Mouse (Mus musculus) 3134 (cell line): Measurements from ENCODE around the gene Rbms3.

ENCODE experiments used
- DNase-seq: peaks from one replicate; pipeline ENCODE4 v3.0.0-alpha.2; 2011; ENCODE audit warnings: low spot score; ENCODE audit not compliant: insufficient read length; ENCODE audit errors: extremely low read depth

Gene Rbms3

DNA sequence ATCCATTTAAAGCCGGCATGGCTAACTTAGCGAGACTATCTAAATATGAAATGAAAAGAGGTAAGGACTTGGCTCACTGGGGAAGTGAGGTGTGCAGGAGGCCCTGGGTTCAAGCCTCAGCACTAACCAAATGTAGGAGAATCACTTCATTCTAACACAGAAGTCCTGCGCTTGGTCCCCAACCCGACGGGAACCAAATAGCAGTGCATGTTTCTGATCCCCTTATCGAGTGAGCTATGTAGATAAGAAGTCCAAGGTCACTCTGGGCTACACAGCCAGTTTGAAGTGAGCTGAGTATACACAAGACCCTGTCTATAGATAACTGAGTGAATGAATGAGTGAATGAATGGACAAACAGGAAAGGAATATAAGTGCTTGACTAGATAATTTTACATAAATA, 508.1 kb downstream of the Rbms3 start:
- DNase-seq, result no peak

GRCm38 (mm10) chr9:117117181-117117729, 512.5 kb downstream of the Rbms3 start:
- DNase-seq, result no peak

DNA sequence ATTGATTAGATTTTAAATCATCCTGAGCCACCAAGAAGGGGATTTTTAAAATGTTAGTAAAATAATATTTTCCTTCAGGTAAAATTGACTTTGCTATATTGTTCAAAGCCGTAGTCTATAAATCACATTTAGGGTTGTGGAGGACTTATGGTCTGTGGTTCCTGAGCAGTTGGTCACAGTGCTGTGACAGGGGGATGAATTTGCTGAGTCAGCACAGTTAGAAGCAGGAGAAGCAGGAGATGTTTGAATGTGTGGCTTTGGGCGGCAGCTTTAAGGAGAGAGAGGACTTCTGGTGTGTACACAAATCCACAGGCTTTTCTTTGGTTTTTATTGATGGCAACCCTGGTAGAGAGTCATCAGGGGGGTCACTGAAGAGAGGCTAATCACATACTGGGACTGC, 514.1 kb downstream of the Rbms3 start:
- no peak for DNase-seq

DNA sequence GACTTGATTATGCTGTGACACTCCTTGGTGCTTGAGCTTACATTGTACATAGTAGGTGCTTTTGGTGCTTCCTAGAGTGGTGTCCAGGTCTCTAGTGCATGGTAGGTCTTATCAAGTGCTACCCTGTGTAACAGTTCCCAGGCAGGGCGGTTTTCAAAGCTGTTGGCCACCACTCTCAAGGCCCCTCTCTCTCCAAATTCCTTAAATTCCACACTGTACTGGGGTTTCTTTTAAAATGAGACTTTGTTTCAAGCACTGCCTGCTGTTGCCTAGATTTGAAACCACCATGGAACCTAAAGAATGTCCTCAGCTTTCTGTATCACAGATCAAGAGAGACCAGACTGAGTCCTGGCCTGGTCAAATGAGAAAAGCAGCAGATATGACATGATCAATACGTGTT, 516.1 kb downstream of the Rbms3 start:
- DNase-seq, result no peak

- no peak for DNase-seq
Measured at GRCm38 (mm10) chr9:117107926-117108325, 521.8 kb downstream of the Rbms3 start.

DNA sequence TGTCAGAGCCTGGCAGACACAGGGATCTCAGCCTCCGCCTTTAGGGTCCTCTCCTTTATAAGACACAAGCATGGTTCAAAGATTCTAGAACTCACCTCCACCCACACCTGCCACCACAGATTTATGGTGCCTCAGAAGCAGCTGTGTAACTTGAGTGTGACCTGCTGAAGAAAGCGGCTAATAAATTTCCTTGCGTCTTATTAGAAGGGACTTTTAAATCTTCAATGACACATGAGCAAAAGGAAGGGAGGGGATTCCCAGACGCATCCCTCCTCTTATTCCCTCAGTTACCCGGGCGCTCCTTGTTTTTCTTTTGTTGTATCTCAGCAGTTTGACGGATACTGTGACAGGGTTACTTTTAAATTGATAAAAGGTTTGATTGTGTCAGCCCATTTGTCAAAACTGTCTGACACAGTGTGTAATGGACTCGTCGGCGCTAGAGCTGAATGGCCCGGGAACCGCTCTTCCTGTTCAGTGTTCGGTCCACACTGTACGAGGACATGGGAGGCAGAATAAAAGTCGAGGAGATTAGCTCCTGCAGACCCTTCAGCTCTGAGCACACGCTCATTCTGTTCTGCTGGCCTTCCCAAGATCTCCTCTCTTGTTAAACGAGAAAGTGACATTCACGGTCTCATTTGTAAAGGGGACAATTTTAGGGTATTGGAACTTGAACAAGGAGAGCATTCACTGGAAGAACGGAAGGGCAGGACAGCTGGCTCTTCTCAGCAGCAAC, 527.3 kb downstream of the Rbms3 start:
- DNase-seq, result no peak

DNA sequence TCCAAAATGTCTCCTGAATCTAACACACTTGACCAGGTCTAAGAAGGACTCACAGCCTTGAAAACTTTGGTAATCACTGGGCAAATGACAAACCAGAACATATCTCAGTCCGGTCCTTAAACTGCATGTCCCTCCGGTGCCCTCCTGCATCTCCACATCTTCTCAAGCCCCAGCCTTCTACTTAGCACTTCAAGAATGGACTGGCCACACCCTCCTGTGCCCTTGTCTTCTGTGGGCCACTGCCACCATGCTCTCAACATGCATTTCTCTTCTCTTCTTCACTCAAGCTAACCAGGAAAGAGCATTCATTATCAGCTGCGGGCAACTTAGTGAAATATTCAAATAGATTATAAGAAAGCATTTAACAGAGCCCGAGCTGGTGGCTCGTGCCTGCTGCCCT, 529.5 kb downstream of the Rbms3 start:
- DNase-seq, result no peak

GRCm38 (mm10) chr9:117093551-117093950, 536.2 kb downstream of the Rbms3 start:
- DNase-seq, result no peak

GRCm38 (mm10) chr9:117092177-117092555, 537.5 kb downstream of the Rbms3 start:
- no peak for DNase-seq

- DNase-seq, result no peak
Measured at GRCm38 (mm10) chr9:117091253-117092176, 538.2 kb downstream of the Rbms3 start.

DNA sequence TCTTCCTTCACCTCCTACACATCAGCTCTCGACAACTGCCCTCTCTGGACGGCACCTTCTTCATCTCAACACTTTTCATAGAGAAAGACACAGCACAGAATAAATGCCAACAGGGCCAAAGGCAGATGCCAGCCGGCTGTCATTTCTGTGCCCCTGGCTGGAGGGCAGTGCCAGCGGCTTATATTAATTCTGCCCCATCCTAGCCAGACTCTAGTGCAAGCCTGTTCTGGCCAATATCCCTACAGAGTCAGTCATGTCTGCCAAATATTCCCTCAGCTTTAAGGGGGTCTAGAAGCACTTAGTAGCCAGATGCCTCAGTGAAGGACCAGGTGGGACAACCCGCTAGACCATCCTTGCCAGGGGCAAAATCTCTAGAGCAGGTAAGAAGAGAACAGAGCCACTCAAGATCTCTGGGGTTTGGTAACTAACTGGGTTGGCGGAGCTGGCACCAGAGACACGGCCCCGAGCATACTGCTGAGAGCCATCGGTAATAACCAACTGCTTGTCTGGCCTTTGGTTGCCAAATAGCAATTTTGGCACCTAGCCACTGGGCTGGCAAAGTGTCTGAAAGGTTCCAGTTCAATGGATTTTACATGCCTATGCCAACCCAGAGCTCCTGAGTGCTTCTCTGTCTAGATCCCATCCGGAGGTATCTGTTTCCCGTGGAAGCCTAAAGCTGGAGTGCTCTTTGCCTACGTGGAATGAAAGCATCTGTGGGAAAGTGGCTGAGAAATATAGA, 540.1 kb downstream of the Rbms3 start:
- no peak for DNase-seq

GRCm38 (mm10) chr9:117088309-117088708, 541.4 kb downstream of the Rbms3 start:
- no peak for DNase-seq

DNA sequence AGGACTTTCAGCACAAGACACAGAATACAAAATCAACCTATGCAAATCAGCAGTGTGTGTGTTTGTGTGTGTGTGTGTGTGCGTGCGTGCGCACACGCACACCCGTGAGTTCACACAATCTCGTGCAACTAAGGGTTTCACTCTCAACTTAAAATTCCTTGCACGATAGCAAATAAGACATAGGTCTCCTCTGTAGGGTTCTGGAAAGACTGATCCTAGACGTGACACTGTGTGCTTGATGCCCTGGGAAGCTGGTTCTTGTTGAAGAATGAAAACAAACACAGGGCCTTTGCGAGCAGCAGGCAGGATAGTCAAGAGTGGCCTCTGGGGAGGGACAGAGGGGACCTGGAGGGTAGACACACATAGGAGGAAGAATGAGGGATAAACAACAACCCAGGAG, 544.0 kb downstream of the Rbms3 start:
- no peak for DNase-seq

DNA sequence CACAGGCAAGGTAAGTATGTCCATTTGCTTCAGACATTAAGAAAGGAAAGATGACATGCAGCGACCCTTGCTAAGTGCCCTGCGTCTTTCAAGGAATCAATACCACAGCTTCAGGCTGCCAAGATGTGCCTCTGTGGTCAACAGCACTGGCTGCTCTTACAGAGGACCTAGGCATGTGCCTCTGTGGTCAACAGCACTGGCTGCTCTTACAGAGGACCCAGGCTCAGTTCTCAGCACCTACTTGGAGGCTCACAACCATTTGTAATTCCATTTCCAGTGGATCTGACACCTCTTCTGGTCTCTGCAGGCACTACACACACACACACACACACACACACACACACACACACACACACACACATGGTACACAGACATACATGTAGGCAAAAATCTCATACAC, 545.2 kb downstream of the Rbms3 start:
- no peak for DNase-seq

- DNase-seq, result no peak
Measured at GRCm38 (mm10) chr9:117079471-117079870, 550.2 kb downstream of the Rbms3 start.

DNA sequence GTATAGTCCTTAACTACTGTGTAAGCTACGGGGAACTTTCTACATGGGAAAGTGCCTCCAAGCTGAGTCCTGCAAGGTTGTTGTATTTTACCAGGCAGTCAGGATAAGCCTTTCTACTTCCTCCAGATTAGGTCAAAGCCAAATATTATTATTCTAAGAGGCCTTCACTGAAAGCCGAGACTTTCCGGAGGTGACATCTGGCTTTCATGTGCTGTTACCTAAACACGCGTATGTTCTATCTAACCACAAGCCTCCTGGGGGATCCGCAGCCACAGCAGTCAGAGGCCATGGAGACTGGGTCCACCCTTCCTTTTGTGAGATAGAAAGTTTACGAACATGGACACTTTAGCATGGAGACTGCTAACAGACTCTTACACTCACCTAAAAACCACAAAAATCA, 552.2 kb downstream of the Rbms3 start:
- no peak for DNase-seq

DNA sequence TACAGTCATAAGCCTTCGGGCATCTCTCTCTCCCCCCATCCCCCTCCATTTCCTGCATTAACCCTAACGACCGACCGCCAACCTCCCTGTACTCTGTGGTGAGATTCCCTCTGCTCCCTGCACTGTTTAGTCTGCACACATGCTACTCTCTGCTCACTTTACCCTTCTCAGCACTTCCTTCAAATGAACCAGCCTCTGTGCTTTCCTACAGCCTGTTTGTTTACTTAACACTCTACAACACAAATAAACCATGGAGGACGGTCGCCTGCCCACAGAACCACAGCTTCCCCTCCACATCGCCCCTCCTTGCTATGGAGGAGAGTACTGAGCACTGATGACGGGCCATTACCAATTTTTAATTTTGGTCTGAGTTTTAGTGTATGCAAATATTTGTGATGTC, 552.9 kb downstream of the Rbms3 start:
- no peak for DNase-seq

GRCm38 (mm10) chr9:117072433-117073099, 557.1 kb downstream of the Rbms3 start:
- no peak for DNase-seq

GRCm38 (mm10) chr9:117070616-117071015, 559.1 kb downstream of the Rbms3 start:
- no peak for DNase-seq

DNA sequence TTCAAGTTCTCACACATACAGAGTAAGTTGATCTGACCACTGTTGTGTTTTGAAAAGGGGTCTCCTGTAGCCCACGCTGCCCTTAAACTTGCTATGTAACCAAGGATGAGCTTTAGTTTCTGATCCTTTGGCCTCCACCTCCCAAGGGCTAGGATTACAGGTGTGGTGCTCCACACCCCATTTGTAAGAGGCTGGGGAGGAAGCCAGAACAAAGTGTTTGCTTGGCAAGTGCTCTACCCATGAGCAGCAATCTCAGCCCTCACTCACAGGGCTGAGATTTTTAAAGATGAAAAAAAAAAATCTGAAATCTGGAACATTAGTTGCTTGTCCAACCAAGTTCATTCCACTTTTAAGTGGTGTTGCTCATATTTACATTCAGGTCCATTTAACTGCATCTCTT, 560.5 kb downstream of the Rbms3 start:
- DNase-seq, result no peak
